Comparison of ENCODE assay signal across 12 mouse cellular contexts in the genomic region with DNA sequence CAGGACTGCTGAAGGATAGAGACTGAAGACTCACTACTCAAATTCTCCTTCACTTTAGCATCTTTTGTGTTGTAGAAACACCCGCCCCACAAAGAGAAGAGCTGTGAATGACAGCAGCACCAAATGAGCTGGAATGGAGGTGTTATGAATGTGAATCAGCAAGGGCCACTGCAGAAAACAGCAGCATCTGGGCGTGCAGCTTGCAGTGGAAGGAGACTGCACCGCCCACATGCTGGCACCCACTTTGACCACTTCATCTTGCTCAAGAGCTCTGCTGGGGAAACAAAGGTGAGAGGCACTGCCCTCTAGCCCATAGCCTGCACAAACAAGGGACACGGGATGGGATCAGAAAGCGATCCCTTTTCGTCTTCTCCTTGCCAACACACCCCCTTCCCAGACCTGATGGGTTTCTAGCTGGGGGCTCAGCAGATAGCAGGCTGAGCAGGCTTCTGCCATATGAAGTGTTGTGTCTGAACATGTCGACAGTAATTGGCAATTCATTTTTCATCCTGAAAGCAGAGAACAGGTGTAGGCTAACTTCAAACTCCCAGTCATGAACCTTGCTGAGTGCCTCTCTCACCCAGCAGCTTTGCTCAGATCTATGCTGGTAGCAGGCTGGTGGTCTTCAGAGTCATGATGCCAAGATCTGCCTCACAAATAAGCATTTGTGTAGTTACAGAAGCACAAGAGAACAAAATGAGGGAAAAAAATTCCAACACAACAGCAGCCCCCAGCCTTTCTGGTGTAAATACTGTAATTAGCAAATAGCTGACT.
DNase-seq lines count a peak whose midpoint lies in the region; ATAC-seq and TF ChIP-seq lines count a peak whose summit lies in the region.
"Had no signal": no experiment of that assay in that cellular context is flagged by ENCODE, and none has a peak within 500 bp of the region (broad histone marks: within the 10 kb centered on the region; RNA-seq: fewer than 3 reads in every experiment).

No protein-coding gene starts in this region.

- H3K4me3 ChIP-seq in layer of hippocampus, adult 2 months: no peak overlapping the region
- no peak overlapping the region for H3K4me3 ChIP-seq in liver, postnatal 0 days (ENCODE audit: low read depth, low read length)
- H3K4me3 ChIP-seq: limb, embryonic 10.5 days; midbrain, embryonic 12.5 days had no signal

- 0 out of 2 replicates have a peak, but pooled peaks cover 2% of the 10 kb centered on the region for H3K9me3 ChIP-seq in liver, postnatal 0 days (ENCODE audit: low read length)
- H3K9me3 ChIP-seq: limb, embryonic 10.5 days; midbrain, embryonic 12.5 days had no signal

- H3K9ac ChIP-seq in liver, postnatal 0 days (replicated peaks): no peak overlapping the region
- H3K9ac ChIP-seq: midbrain, embryonic 12.5 days had no signal

- WGBS in liver, postnatal 0 days (ENCODE audit: insufficient replicate concordance): 79% methylated on average over 7 of the region's 7 CpGs

- no peak overlapping the region for H3K4me2 ChIP-seq in liver, postnatal 0 days (ENCODE audit: low read depth, low read length)
- H3K4me2 ChIP-seq: midbrain, embryonic 12.5 days had no signal

- 0 out of 2 replicates have a peak, but pooled peaks cover 5% of the 10 kb centered on the region for H3K36me3 ChIP-seq in liver, postnatal 0 days (replicated peaks; ENCODE audit: insufficient read depth, low read length)
- H3K36me3 ChIP-seq: midbrain, embryonic 12.5 days had no signal

- intact Hi-C loops in left cerebral cortex, postnatal 36 days (cut with DNase I): no loop called here

- ATAC-seq in megakaryocyte-erythroid progenitor cell, adult 5-6 weeks (replicated peaks; ENCODE audit: low FRiP score, low TSS enrichment, poor library complexity, severe bottlenecking): no peak
- ATAC-seq in liver, postnatal 0 days: no peak
- ATAC-seq: CD4-positive, CD25-positive, alpha-beta regulatory T cell, adult 4 months had no signal

- no peak for TF ChIP-seq CTCF in layer of hippocampus, adult 2 months (conservative IDR thresholded peaks at IDR 0.05)
- no peak for TF ChIP-seq CTCF in liver, postnatal 0 days (IDR thresholded peaks at IDR 0.05; ENCODE audit: low read depth)

- peak overlapping the region; percentile 72 for H3K27ac ChIP-seq in layer of hippocampus, adult 2 months
- H3K27ac ChIP-seq in liver, postnatal 0 days (ENCODE audit: low read depth): no peak overlapping the region
- H3K27ac ChIP-seq: limb, embryonic 10.5 days; midbrain, embryonic 12.5 days had no signal

- TF ChIP-seq EP300 in liver, postnatal 0 days (IDR thresholded peaks at IDR 0.05; ENCODE audit: low read depth): no peak

- no peaks in the 10 kb centered on the region for H3K4me1 ChIP-seq in liver, postnatal 0 days (ENCODE audit: insufficient read depth)
- H3K4me1 ChIP-seq: limb, embryonic 10.5 days; midbrain, embryonic 12.5 days had no signal

- DNase-seq in layer of hippocampus, adult 2 months (ENCODE audit: low spot score in 2 of 2): no peak
- DNase-seq in layer of hippocampus, postnatal 36 days: no peak
- peak; percentile 66 for DNase-seq in fat pad, adult 2 months (ENCODE audit: extremely low read depth, low read depth, low spot score)
- peak; percentile 21 to 52 for DNase-seq in left cerebral cortex, postnatal 36 days (ENCODE audit: low spot score in 2 of 2)
- DNase-seq in right cerebral cortex, adult 18-20 months: peak; percentile 73
- DNase-seq in ovary, adult 18-20 months (ENCODE audit: low spot score): no peak
- no peak for DNase-seq in liver, postnatal 0 days
- DNase-seq: gastrocnemius, postnatal 14 days had no signal

- H3K27me3 ChIP-seq in liver, postnatal 0 days (ENCODE audit: insufficient read depth, low read length): no peaks in the 10 kb centered on the region
- H3K27me3 ChIP-seq: midbrain, embryonic 12.5 days had no signal

Comparison
In these comparisons a context has a peak if more than half of its experiments do, and no peak if none do; other contexts are left out.
1. DNase-seq: peak in fat pad, adult 2 months (single experiment), left cerebral cortex, postnatal 36 days (2 of 2) and right cerebral cortex, adult 18-20 months (single experiment); none in layer of hippocampus, adult 2 months (0 of 2), layer of hippocampus, postnatal 36 days (0 of 2), ovary, adult 18-20 months (single experiment) and liver, postnatal 0 days (single experiment).